Mouse (Mus musculus): ENCODE data around the gene Apobec4.
"Not testable (repeated sequence)": the region's sequence is repeated elsewhere in the genome, so short reads cannot be mapped to it uniquely, and the experiment has no call there.

The Apobec4 gene

GRCm38 (mm10) chr1:152766804-152767748 is 16.7 kb downstream of the Apobec4 start:
- peak; percentile 23 to 71 for DNase-seq

- DNase-seq: peak; percentile 85 to 92
These were observed 17.6 kb downstream of the Apobec4 start for GRCm38 (mm10) chr1:152767749-152768488.

- DNase-seq: no peak
These were observed 20.7 kb downstream of the Apobec4 start for GRCm38 (mm10) chr1:152771016-152771415.

- not testable (repeated sequence) for DNase-seq
These were observed 24.2 kb downstream of the Apobec4 start for GRCm38 (mm10) chr1:152774601-152775000.

GRCm38 (mm10) chr1:152779071-152779737 is 28.9 kb downstream of the Apobec4 start:
- peak; percentile 85 to 86 for DNase-seq

- DNase-seq: no peak
These were observed 34.3 kb downstream of the Apobec4 start for GRCm38 (mm10) chr1:152784620-152785019.

GRCm38 (mm10) chr1:152785446-152785845 is 35.1 kb downstream of the Apobec4 start:
- not testable (repeated sequence) for DNase-seq

- DNase-seq: no peak
These were observed 36.6 kb downstream of the Apobec4 start for GRCm38 (mm10) chr1:152786953-152787352.

- DNase-seq: peak in 1 of 2 experiments; percentile 18
These were observed 37.8 kb downstream of the Apobec4 start for GRCm38 (mm10) chr1:152788121-152788660.

GRCm38 (mm10) chr1:152790254-152790653 is 39.9 kb downstream of the Apobec4 start:
- DNase-seq: peak; percentile 60 to 78

- DNase-seq: no peak
These were observed 40.5 kb downstream of the Apobec4 start for GRCm38 (mm10) chr1:152790821-152791220.

GRCm38 (mm10) chr1:152791269-152791668 is 40.9 kb downstream of the Apobec4 start:
- DNase-seq: no peak

GRCm38 (mm10) chr1:152792736-152793494 is 42.6 kb downstream of the Apobec4 start:
- DNase-seq: no peak

GRCm38 (mm10) chr1:152793495-152794130 is 43.3 kb downstream of the Apobec4 start:
- no peak for DNase-seq

- no peak for DNase-seq
These were observed 45.4 kb downstream of the Apobec4 start for GRCm38 (mm10) chr1:152795688-152796255.

- DNase-seq: no peak
These were observed 46.4 kb downstream of the Apobec4 start for GRCm38 (mm10) chr1:152796683-152797263.

- DNase-seq: no peak
These were observed 47.8 kb downstream of the Apobec4 start for GRCm38 (mm10) chr1:152798125-152798524.

- DNase-seq: peak; percentile 37 to 59
These were observed 49.5 kb downstream of the Apobec4 start, which contains the start of gene Ncf2 for GRCm38 (mm10) chr1:152799897-152800296. Ncf2 (plus strand) TSS chr1:152800194.

GRCm38 (mm10) chr1:152800633-152801176 is 50.4 kb downstream of the Apobec4 start:
- no peak for DNase-seq

- DNase-seq: no peak
These were observed 54.6 kb downstream of the Apobec4 start for GRCm38 (mm10) chr1:152804907-152805306.

Data from kidney, postnatal 25 days (tissue).